ENCODE assay signal across 10 mouse cellular contexts in genomic region chr13:64038114-64038513, GRCm38 (mm10). TPM values are rescaled to one million over a fixed set of nuclear protein-coding genes. Genes with fewer than 3 reads are reported as not detected.
DNase-seq lines count a peak whose midpoint lies in the region; ATAC-seq lines count a peak whose summit lies in the region.
"Had no signal": no experiment of that assay in that cellular context is flagged by ENCODE, and none has a peak within 500 bp of the region (broad histone marks: within the 10 kb centered on the region; RNA-seq: fewer than 3 reads in every experiment).

No protein-coding gene starts in this region.

- intact Hi-C loops in left cerebral cortex, postnatal 4 days (cut with DNase I), result loop anchor here (10.0 kb wide), 2 partner anchors 473 to 693 kb away; no protein-coding TSS in a partner anchor

- no peak for ATAC-seq in monocyte, adult 5-6 weeks (replicated peaks; ENCODE audit: insufficient number of reproducible peaks, low FRiP score, low TSS enrichment, poor library complexity, severe bottlenecking)

- peak; percentile 14 for DNase-seq in cerebellum, adult 11 months
- no peak for DNase-seq in cerebellum, postnatal 36 days
- DNase-seq in left cerebral cortex, postnatal 4 days, result peak; percentile 16
- no peak for DNase-seq in left cerebral cortex, adult 11 months (ENCODE audit: low spot score)
- peak; percentile 36 for DNase-seq in MN1 (ENCODE audit: low spot score)
- peak; percentile 53 for DNase-seq in embryo, embryonic 10.5 days (ENCODE audit: low spot score)
- no peak for DNase-seq in layer of hippocampus, adult 8-10 months (ENCODE audit: low spot score in 2 of 2)
- DNase-seq: adrenal gland, adult 2 months had no signal

RNA-seq across cellular contexts. Expression of gene Hsd17b3, which starts 50.9 kb away (rescaled TPM):
- under 1 TPM in 1 of 2 experiments, not detected in 1; 0.64 TPM for total RNA-seq in left cerebral cortex, postnatal 4 days (2021)
- total RNA-seq in layer of hippocampus, adult 8-10 months (2022), result not detected
- total RNA-seq in monocyte, adult 5-6 weeks (2017), result not detected in 3 replicates
- total RNA-seq: layer of hippocampus, postnatal 25 days had no signal

Comparison
In these comparisons a context has a peak if more than half of its experiments do, and no peak if none do; other contexts are left out.
1. DNase-seq: peak in cerebellum, adult 11 months (single experiment), left cerebral cortex, postnatal 4 days (single experiment), MN1 (single experiment) and embryo, embryonic 10.5 days (single experiment); none in cerebellum, postnatal 36 days (0 of 2), left cerebral cortex, adult 11 months (single experiment) and layer of hippocampus, adult 8-10 months (0 of 2).